Mouse (Mus musculus) limb, embryonic 14.5 days (tissue): ENCODE measurements around the gene Med12. TPM values are rescaled to one million over a fixed set of nuclear protein-coding genes. Genes with fewer than 3 reads are reported as not detected.

Source experiments
- ATAC-seq: fragments of 200-750 bp; cut with Nextera tagmentation; 2 replicates; pipeline ENCODE4 v1.8.0; 2017; ENCODE audit warnings: low read depth, moderate number of reproducible peaks, moderate TSS enrichment; ENCODE audit not compliant: low FRiP score
- DNase-seq: peaks from one replicate; pipeline ENCODE4 v3.0.0-alpha.2; 2015; ENCODE audit warnings: low spot score
- H3K27ac ChIP-seq: fragments of 300-500 bp; sonication (generic); replicated peaks from 2 replicates; pipeline ENCODE4 v1.5.1; 2014; ENCODE audit warnings: low read depth, mild to moderate bottlenecking, low read length, moderate library complexity, mixed read lengths
- H3K27me3 ChIP-seq: fragments of 300-500 bp; sonication (generic); 2 replicates; pipeline ENCODE4 v1.6.1; 2014; ENCODE audit warnings: low read length, mixed read lengths; ENCODE audit not compliant: control insufficient read depth, insufficient read depth
- H3K36me3 ChIP-seq: fragments of 300-500 bp; sonication (generic); 2 replicates; pipeline ENCODE4 v1.6.1; 2014; ENCODE audit warnings: mild to moderate bottlenecking, low read length, moderate library complexity, mixed read lengths; ENCODE audit not compliant: control insufficient read depth, insufficient read depth
- H3K4me1 ChIP-seq: fragments of 300-500 bp; sonication (generic); 2 replicates; pipeline ENCODE4 v1.6.1; 2014; ENCODE audit warnings: antibody characterized with exemption, low read length, mixed read lengths; ENCODE audit not compliant: control insufficient read depth, insufficient read depth
- H3K4me2 ChIP-seq: fragments of 300-500 bp; sonication (generic); replicated peaks from 2 replicates; pipeline ENCODE4 v1.6.1; 2014; ENCODE audit warnings: low read depth, mild to moderate bottlenecking, low read length, moderate library complexity; ENCODE audit not compliant: severe bottlenecking
- H3K4me3 ChIP-seq: fragments of 300-500 bp; sonication (generic); replicated peaks from 2 replicates; pipeline ENCODE4 v1.5.1; 2014; ENCODE audit warnings: low read length
- H3K9ac ChIP-seq: fragments of 300-500 bp; sonication (generic); 2 replicates; pipeline ENCODE4 v1.6.1; 2014; ENCODE audit warnings: mild to moderate bottlenecking, low read depth, low read length, moderate library complexity; ENCODE audit not compliant: severe bottlenecking
- H3K9me3 ChIP-seq: fragments of 300-500 bp; sonication (generic); 2 replicates; pipeline ENCODE4 v1.6.1; 2016; ENCODE audit warnings: low read length; ENCODE audit not compliant: control insufficient read depth
- POLR2A ChIP-seq: fragments of 200-500 bp; IDR thresholded peaks from 2 replicates; pipeline ENCODE4 v1.8.0; 2012; ENCODE audit warnings: inconsistent platforms, mild to moderate bottlenecking, moderate library complexity, borderline replicate concordance; ENCODE audit not compliant: insufficient read depth, insufficient read length; ENCODE audit errors: extremely low read depth
- WGBS: fragments of 180-500 bp; shearing (Covaris S2); extraction: QIAGEN DNeasy Blood & Tissue Kit; methylation state at CpG from one replicate; pipeline ENCODE4 v1.1.7; 2014; 5-methylcytosine and 5-hydroxymethylcytosine counted together
- polyA plus RNA-seq, 2 experiments: library from polyadenylated mRNA; depleted of rRNA in 1 of 2; stranded (reverse) in 1 of 2; unstranded in 1 of 2; fragments of >200 nt; fragmentation: Nextera tagmentation in 1 of 2; extraction: Ambion mirVana in 1 of 2; gene quantifications; 2 replicates each; pipeline versions ENCODE4 v1.2.1 to v1.2.3; 2012 to 2014

Med12 gene
- polyA plus RNA-seq, 2 experiments: 41.7 to 122 TPM

DNA sequence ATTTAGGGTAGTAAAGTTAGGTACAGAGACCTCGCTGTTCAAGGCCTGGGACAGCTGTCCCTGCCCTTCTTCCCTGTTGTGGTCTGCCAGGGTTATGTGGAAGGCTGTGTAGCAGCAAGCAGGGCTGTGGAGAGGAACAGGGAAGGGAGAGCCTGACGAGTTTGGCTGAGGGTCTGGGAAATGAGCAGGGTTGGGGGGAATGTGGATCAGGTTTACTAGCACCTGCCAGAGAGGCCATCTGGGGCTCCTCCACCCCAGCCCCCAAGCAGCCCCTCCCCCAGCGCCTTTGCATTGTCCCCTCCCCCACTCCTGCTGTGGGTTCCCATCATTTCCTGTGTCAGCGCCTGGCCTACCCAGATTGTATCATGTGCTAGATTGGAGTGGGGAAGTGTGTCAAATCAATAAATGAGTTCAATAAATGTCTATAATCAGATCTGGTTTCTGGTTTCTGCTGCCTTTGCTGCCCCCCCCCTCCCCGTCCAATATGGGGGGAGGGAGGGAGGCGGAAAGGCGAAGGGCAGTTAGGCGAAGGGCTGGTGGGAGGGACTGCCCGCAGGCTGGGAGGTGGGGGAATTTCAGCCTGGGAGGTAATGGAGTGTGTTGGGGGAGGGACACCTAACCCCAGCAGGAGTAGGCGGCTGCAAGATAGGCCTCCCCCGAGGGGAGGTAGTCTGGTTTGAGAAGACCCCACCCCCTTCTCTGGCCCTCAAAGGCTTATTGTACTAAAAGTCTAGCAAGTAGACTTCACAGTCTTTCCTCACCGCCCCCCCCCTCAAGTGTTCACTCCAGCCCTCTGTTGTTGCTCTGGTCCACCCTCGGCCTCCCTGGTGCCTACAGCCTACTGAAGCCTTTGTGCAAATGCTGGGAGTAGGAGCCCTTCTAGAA lies 13.1 kb upstream of the Med12 start:
- no peak overlapping the region for H3K4me3 ChIP-seq
- DNase-seq: peak; percentile 68
- H3K27me3 ChIP-seq: no peaks in the 10 kb centered on the region
- no peak overlapping the region for H3K4me2 ChIP-seq
- no peak overlapping the region for H3K9ac ChIP-seq
- peaks cover 4% of the 10 kb centered on the region for H3K36me3 ChIP-seq
- peak; percentile 86 for ATAC-seq
- TF ChIP-seq POLR2A: no peak
- peaks cover 13% of the 10 kb centered on the region for H3K4me1 ChIP-seq
- H3K27ac ChIP-seq: peak overlapping the region; percentile 74
- WGBS: 24% methylated on average over 11 of the region's 13 CpGs
- H3K9me3 ChIP-seq: no peaks in the 10 kb centered on the region

DNA sequence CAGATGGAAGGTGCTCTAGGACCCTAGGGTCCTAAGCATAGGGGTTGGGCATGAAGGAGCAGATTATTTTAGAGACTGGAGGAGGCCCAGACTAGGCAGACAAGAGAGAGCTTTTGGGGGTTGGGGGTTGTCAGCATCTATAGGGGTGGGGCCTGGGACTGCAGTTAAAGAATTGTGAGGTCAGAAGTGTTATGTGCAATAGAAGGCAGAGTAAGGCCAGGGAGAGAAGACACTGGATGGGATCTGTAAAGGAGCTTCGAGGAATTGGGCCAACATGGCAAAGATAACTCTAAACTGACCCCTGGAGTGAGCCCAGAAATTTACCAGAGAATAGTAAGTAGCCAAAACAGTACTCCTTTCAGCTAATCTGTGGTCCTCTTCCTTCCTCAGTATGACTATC lies 9.9 kb upstream of the Med12 start, which contains the start of gene Gm614:
Gene Gm614 (minus strand): TSS at position 101 of the 400 bp plus-strand sequence.
- WGBS: 85% methylated on average over 1 of the region's 1 CpGs
- ATAC-seq (no peak), DNase-seq (no peak)
- H3K36me3 ChIP-seq: no peaks in the 10 kb centered on the region; the same call in 1 of the 2 replicates
- no peak within 1 kb of the TSS for H3K27ac ChIP-seq
- H3K4me3 ChIP-seq: no peak within 1 kb of the TSS
- no peak within 1 kb of the TSS for H3K9ac ChIP-seq
- H3K4me2 ChIP-seq: no peak within 1 kb of the TSS
- H3K27me3 ChIP-seq: no peaks in the 10 kb centered on the region
- no peak for TF ChIP-seq POLR2A
- peaks cover 8% of the 10 kb centered on the region for H3K4me1 ChIP-seq
- H3K9me3 ChIP-seq: no peaks in the 10 kb centered on the region

GRCm38 (mm10) chrX:101266631-101267030 lies 7.2 kb upstream of the Med12 start:
- H3K4me1 ChIP-seq: no peaks in the 10 kb centered on the region
- no peak overlapping the region for H3K9ac ChIP-seq
- no peaks in the 10 kb centered on the region for H3K36me3 ChIP-seq
- no peak overlapping the region for H3K27ac ChIP-seq
- no peaks in the 10 kb centered on the region for H3K9me3 ChIP-seq
- WGBS: 94% methylated on average over 6 of the region's 6 CpGs
- H3K27me3 ChIP-seq: no peaks in the 10 kb centered on the region
- DNase-seq: no peak
- ATAC-seq: no peak
- TF ChIP-seq POLR2A: no peak
- H3K4me3 ChIP-seq: no peak overlapping the region
- no peak overlapping the region for H3K4me2 ChIP-seq

- Histone ChIP-seq H3K4me2 (no peak within 1 kb of the TSS), H3K4me3 (no peak within 1 kb of the TSS), H3K27ac (no peak within 1 kb of the TSS), H3K9me3 (no peaks in the 10 kb centered on the region), H3K27me3 (no peaks in the 10 kb centered on the region), H3K4me1 (no peaks in the 10 kb centered on the region), H3K9ac (no peak within 1 kb of the TSS), H3K36me3 (no peaks in the 10 kb centered on the region)
- WGBS: 64% methylated on average over 5 of the region's 5 CpGs
- ATAC-seq (no peak), DNase-seq (no peak)
- no peak for TF ChIP-seq POLR2A
Measured at GRCm38 (mm10) chrX:101268025-101268754, 5.6 kb upstream of the Med12 start, which contains the start of gene Il2rg. TSS of gene Il2rg (minus strand) at chrX:101268255.

DNA sequence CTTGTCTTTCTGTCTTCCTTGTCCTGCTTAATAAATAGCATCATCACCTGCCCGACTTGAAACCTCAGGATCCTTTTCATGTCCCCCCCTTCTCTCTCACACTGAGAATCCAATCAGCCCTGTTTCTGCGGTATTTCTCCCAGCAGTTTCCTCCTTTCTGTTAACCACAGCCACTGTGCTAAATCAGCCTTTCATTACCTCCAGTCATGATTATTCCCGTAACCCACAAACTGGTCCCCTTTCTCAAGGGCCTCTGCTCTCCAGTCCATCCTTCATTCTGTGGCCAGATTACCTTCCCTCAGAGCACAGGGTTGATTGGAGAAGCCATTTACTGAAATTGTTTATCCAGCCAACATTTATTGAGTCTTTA lies 5.1 kb upstream of the Med12 start, which contains the start of gene Gm20489:
Gene Gm20489 (minus strand): TSS at position 269 of the 370 bp plus-strand sequence.
- Histone ChIP-seq H3K9ac (no peak within 1 kb of the TSS), H3K27ac (no peak within 1 kb of the TSS), H3K4me2 (no peak within 1 kb of the TSS), H3K36me3 (no peaks in the 10 kb centered on the region), H3K9me3 (no peaks in the 10 kb centered on the region), H3K4me3 (no peak within 1 kb of the TSS), H3K4me1 (no peaks in the 10 kb centered on the region), H3K27me3 (no peaks in the 10 kb centered on the region)
- DNase-seq (no peak), ATAC-seq (no peak)
- 44% methylated on average over 3 of the region's 3 CpGs for WGBS
- no peak for TF ChIP-seq POLR2A
